Mouse (Mus musculus) MEL (cell line): ENCODE data around the gene Nudt22. TPM values are rescaled to one million over a fixed set of nuclear protein-coding genes. Genes with fewer than 3 reads are reported as not detected.

Source experiments
- DNase-seq: peaks from one replicate; pipeline ENCODE4 v3.0.0; 2011; ENCODE audit warnings: low read depth, low spot score
- H3K27ac ChIP-seq: 2 replicates; pipeline ENCODE4 v1.5.1; 2012; ENCODE audit warnings: low read depth, mild to moderate bottlenecking, control low read depth, low read length, moderate library complexity; ENCODE audit not compliant: control insufficient read depth
- H3K27me3 ChIP-seq, 2 experiments: fragments of 150-350 bp in 1 of 2; sonication (generic) in 1 of 2; 2 replicates each; pipeline ENCODE4 v1.6.1; 2012; ENCODE audit warnings: low read length in 2 of 2, mild to moderate bottlenecking in 2 of 2, improper control_type of control experiment in 1 of 2, moderate library complexity in 1 of 2; ENCODE audit not compliant: insufficient read depth in 2 of 2, control insufficient read depth in 1 of 2
- H3K36me3 ChIP-seq, 2 experiments: 2 replicates each; pipeline ENCODE4 v1.6.1; 2012 to 2014; ENCODE audit warnings: low read length in 2 of 2, improper control_type of control experiment in 1 of 2, inconsistent platforms in 1 of 2, mild to moderate bottlenecking in 1 of 2; ENCODE audit not compliant: insufficient read depth in 2 of 2, control insufficient read depth in 1 of 2
- H3K4me1 ChIP-seq, 2 experiments: fragments of 150-350 bp in 1 of 2; sonication (generic) in 1 of 2; 2 replicates each; pipeline ENCODE4 v1.6.1; 2012; ENCODE audit warnings: low read length in 2 of 2, improper control_type of control experiment in 1 of 2, mild to moderate bottlenecking in 1 of 2; ENCODE audit not compliant: insufficient read depth in 2 of 2, control insufficient read depth in 1 of 2
- H3K4me3 ChIP-seq, 2 experiments: fragments of 150-350 bp in 1 of 2; sonication (generic) in 1 of 2; 2 replicates each; pipeline ENCODE4 v1.5.1; 2012; ENCODE audit warnings: low read depth in 2 of 2, low read length in 2 of 2, mild to moderate bottlenecking in 2 of 2, moderate library complexity in 2 of 2, control low read depth in 1 of 2, improper control_type of control experiment in 1 of 2; ENCODE audit not compliant: control insufficient read depth in 1 of 2, insufficient read depth in 1 of 2
- H3K79me2 ChIP-seq: 2 replicates; pipeline ENCODE4 v1.6.1; 2012; ENCODE audit warnings: mild to moderate bottlenecking, low read length, moderate library complexity; ENCODE audit not compliant: control insufficient read depth, poor library complexity, insufficient read depth
- H3K9ac ChIP-seq: 2 replicates; pipeline ENCODE4 v1.6.1; 2012; ENCODE audit warnings: low read depth, mild to moderate bottlenecking, control low read depth, low read length, moderate library complexity; ENCODE audit not compliant: control insufficient read depth, poor library complexity, severe bottlenecking
- H3K9me3 ChIP-seq: fragments of 150-350 bp; sonication (generic); replicated peaks from 2 replicates; pipeline ENCODE4 v1.6.1; 2012; ENCODE audit warnings: mild to moderate bottlenecking, low read length, improper control_type of control experiment, moderate library complexity; ENCODE audit not compliant: insufficient read depth
- CHD1 ChIP-seq: IDR thresholded peaks from 2 replicates; pipeline ENCODE4 v1.6.1; 2012; ENCODE audit warnings: low read depth, mild to moderate bottlenecking, inconsistent platforms, low read length, improper control_type of control experiment
- CHD2 ChIP-seq: IDR thresholded peaks from 2 replicates; pipeline ENCODE4 v1.6.1; 2011; ENCODE audit warnings: low read length, improper control_type of control experiment
- ELF1 ChIP-seq: IDR thresholded peaks from 2 replicates; pipeline ENCODE4 v1.6.1; 2014; ENCODE audit warnings: low read depth, mild to moderate bottlenecking, inconsistent platforms, low read length, improper control_type of control experiment, moderate library complexity
- ETS1 ChIP-seq: IDR thresholded peaks from 2 replicates; pipeline ENCODE4 v1.6.1; 2012; ENCODE audit warnings: low read depth, mild to moderate bottlenecking, inconsistent platforms, low read length, improper control_type of control experiment, moderate library complexity
- HCFC1 ChIP-seq: IDR thresholded peaks from 2 replicates; pipeline ENCODE4 v1.6.1; 2012; ENCODE audit warnings: low read depth, mild to moderate bottlenecking, inconsistent platforms, low read length, improper control_type of control experiment, moderate library complexity
- JUND ChIP-seq: IDR thresholded peaks from 2 replicates; pipeline ENCODE4 v1.6.1; 2011; ENCODE audit warnings: low read depth, mild to moderate bottlenecking, improper control_type of control experiment, low read length
- MAFK ChIP-seq: IDR thresholded peaks from 2 replicates; pipeline ENCODE4 v1.6.1; 2011; ENCODE audit warnings: low read depth, mild to moderate bottlenecking, low read length, improper control_type of control experiment, borderline replicate concordance
- MAZ ChIP-seq: IDR thresholded peaks from 2 replicates; pipeline ENCODE4 v1.6.1; 2012; ENCODE audit warnings: low read depth, mild to moderate bottlenecking, inconsistent platforms, low read length, improper control_type of control experiment
- MEF2A ChIP-seq: IDR thresholded peaks from 2 replicates; pipeline ENCODE4 v1.6.1; 2014; ENCODE audit warnings: low read depth, mild to moderate bottlenecking, inconsistent platforms, low read length, improper control_type of control experiment; ENCODE audit not compliant: poor library complexity, insufficient replicate concordance, severe bottlenecking; ENCODE audit errors: extremely low read depth
- MYC ChIP-seq: IDR thresholded peaks from 2 replicates; pipeline ENCODE4 v1.6.1; 2011; ENCODE audit warnings: low read depth, mild to moderate bottlenecking, low read length, improper control_type of control experiment, moderate library complexity
- NELFE ChIP-seq: IDR thresholded peaks from 2 replicates; pipeline ENCODE4 v1.6.1; 2011; ENCODE audit warnings: low read depth, low read length, improper control_type of control experiment
- POLR2AphosphoS5 ChIP-seq: IDR thresholded peaks from 2 replicates; pipeline ENCODE4 v1.6.1; 2012; ENCODE audit warnings: low read depth, borderline replicate concordance, mild to moderate bottlenecking, inconsistent platforms, low read length, moderate library complexity, mixed read lengths
- RAD21 ChIP-seq: IDR thresholded peaks from 2 replicates; pipeline ENCODE4 v1.6.1; 2011; ENCODE audit warnings: mild to moderate bottlenecking, low read depth, low read length, improper control_type of control experiment
- RCOR1 ChIP-seq: IDR thresholded peaks from 2 replicates; pipeline ENCODE4 v1.6.1; 2012; ENCODE audit warnings: low read depth, mild to moderate bottlenecking, inconsistent platforms, low read length, improper control_type of control experiment
- TAL1 ChIP-seq: IDR thresholded peaks from 2 replicates; pipeline ENCODE4 v1.6.1; 2012; ENCODE audit warnings: mild to moderate bottlenecking, inconsistent platforms, low read length, moderate library complexity, mixed read lengths
- TCF12 ChIP-seq: IDR thresholded peaks from 2 replicates; pipeline ENCODE4 v1.6.1; 2014; ENCODE audit warnings: low read depth, mild to moderate bottlenecking, inconsistent platforms, low read length, improper control_type of control experiment, moderate library complexity
- UBTF ChIP-seq: IDR thresholded peaks from 2 replicates; pipeline ENCODE4 v1.6.1; 2012; ENCODE audit warnings: low read depth, mild to moderate bottlenecking, inconsistent platforms, low read length, improper control_type of control experiment, moderate library complexity, borderline replicate concordance; ENCODE audit not compliant: insufficient read depth
- USF1 ChIP-seq: IDR thresholded peaks from 2 replicates; pipeline ENCODE4 v1.6.1; 2014; ENCODE audit warnings: low read depth, mild to moderate bottlenecking, inconsistent platforms, low read length, improper control_type of control experiment, moderate library complexity
- USF2 ChIP-seq, 2 experiments: IDR thresholded peaks; 2 replicates each; pipeline ENCODE4 v1.6.1; 2011 to 2012; ENCODE audit warnings: improper control_type of control experiment in 2 of 2, low read length in 2 of 2, borderline replicate concordance in 1 of 2, inconsistent platforms in 1 of 2, low read depth in 1 of 2, mild to moderate bottlenecking in 1 of 2; ENCODE audit not compliant: insufficient read depth in 1 of 2
- ZC3H11A ChIP-seq: IDR thresholded peaks from 2 replicates; pipeline ENCODE4 v1.6.1; 2012; ENCODE audit warnings: low read depth, mild to moderate bottlenecking, inconsistent platforms, low read length, improper control_type of control experiment
- ZKSCAN1 ChIP-seq: IDR thresholded peaks from 2 replicates; pipeline ENCODE4 v1.6.1; 2012; ENCODE audit warnings: low read depth, mild to moderate bottlenecking, inconsistent platforms, low read length, improper control_type of control experiment, moderate library complexity
- ZNF384 ChIP-seq: IDR thresholded peaks from 2 replicates; pipeline ENCODE4 v1.6.1; 2012; ENCODE audit warnings: low read depth, mild to moderate bottlenecking, inconsistent platforms, low read length, improper control_type of control experiment
- polyA plus RNA-seq, 2 experiments: library from polyadenylated mRNA; stranded (reverse) in 1 of 2; unstranded in 1 of 2; fragments of >175 nt in 1 of 2; fragments of >200 nt in 1 of 2; gene quantifications; 2 replicates each; pipeline versions ENCODE4 v1.2.1 to v1.2.4; 2012; ENCODE audit warnings: low replicate concordance in 2 of 2, low read depth in 1 of 2; ENCODE audit not compliant: insufficient read length in 2 of 2, insufficient read depth in 1 of 2, missing spikeins in 1 of 2
- total RNA-seq: library from RNA; depleted of rRNA; stranded (reverse); fragments of 300-350 nt; gene quantifications from 2 replicates; pipeline ENCODE4 v1.2.3, GENCODE M21; 2012

Nudt22 gene
- total and polyA plus RNA-seq, 3 experiments, result 30.8 to 32.1 TPM; not detected in 1

DNA sequence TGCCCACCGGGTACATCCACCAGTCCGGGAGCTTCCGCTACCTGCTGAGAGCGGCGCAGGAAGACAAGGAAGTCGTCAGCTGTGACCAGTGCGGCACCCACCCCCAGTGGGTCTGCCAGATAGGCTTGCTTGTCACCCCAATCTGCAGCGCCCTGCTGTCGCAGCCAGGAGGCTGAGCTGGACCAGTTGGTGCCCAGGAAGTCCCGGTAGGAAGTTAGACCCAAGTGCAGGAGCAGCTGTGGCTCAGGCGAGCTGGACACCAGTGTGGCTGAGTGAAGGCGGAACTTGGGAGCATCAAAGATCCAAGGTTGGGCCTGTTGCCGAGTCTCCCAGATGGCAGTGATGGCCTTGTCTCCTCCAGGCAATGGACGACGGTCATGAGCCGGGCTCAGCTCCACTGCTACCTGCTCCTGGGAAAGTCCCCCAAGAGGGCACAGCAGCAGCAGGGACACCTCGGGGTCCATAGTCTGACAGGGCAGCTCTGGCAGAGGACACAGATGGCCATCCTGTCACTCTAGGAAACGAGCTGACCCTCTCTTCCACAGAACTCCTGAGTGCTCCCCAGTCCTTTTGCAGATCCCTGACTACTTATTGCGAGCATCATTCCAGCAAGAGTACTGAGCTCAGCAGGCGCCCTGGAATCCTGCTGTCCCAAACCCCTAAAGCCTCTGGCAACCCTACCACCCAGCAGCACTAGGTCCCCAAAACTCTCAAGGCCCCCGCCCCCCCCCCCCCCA, 494 bp downstream of the Nudt22 start:
- peaks cover 4% of the 10 kb centered on the region; the same call in 1 of the 2 replicates for H3K79me2 ChIP-seq
- H3K27me3 ChIP-seq, result no peaks in the 10 kb centered on the region
- DNase-seq, result peak; percentile 69
- TF ChIP-seq ETS1, result peak; percentile 57; the same call in 1 of the 2 replicates
- TF ChIP-seq RAD21, result no peak
- peak; percentile 54; the same call in 1 of the 2 replicates for TF ChIP-seq ELF1
- peak; percentile 20; the same call in 1 of the 2 replicates for TF ChIP-seq HCFC1
- no peak for TF ChIP-seq POLR2AphosphoS5
- TF ChIP-seq TAL1, result peak; percentile 61
- TF ChIP-seq TCF12, result 0 out of 2 replicates have a peak, but pooled peaks have one; percentile 18
- TF ChIP-seq, all 39 proteins: peak for 5
- no peak overlapping the region for H3K27ac ChIP-seq
- peaks cover 2 to 22% of the 10 kb centered on the region in 2 experiments; a peak in 3 of 4 replicates for H3K4me1 ChIP-seq
- peaks cover 2 to 3% of the 10 kb centered on the region in 2 experiments; a peak in 1 of 4 replicates for H3K36me3 ChIP-seq
- H3K4me3 ChIP-seq, result peak overlapping the region; percentile 63 to 89
- no peaks in the 10 kb centered on the region for H3K9me3 ChIP-seq
- H3K9ac ChIP-seq, result peak overlapping the region; percentile 69

- Histone ChIP-seq H3K27me3 (no peaks in the 10 kb centered on the region), H3K79me2 (peaks cover 4% of the 10 kb centered on the region; the same call in 1 of the 2 replicates), H3K4me1 (peaks cover 2 to 22% of the 10 kb centered on the region in 2 experiments; a peak in 3 of 4 replicates), H3K9me3 (no peaks in the 10 kb centered on the region), H3K4me3 (peak overlapping the region in 1 of 2 experiments; percentile 63; a peak in 1 of 4 replicates), H3K9ac (peak overlapping the region; percentile 69), H3K36me3 (0 out of 4 replicates have a peak, but pooled peaks cover 0 to 2% of the 10 kb centered on the region in 2 experiments), H3K27ac (no peak overlapping the region)
- TF ChIP-seq NELFE, result no peak
- no peak for TF ChIP-seq ZC3H11A
- TF ChIP-seq ZKSCAN1, result no peak
- no peak for DNase-seq
Measured at GRCm38 (mm10) chr19:6994489-6994888, 1.4 kb downstream of the Nudt22 start.

DNA sequence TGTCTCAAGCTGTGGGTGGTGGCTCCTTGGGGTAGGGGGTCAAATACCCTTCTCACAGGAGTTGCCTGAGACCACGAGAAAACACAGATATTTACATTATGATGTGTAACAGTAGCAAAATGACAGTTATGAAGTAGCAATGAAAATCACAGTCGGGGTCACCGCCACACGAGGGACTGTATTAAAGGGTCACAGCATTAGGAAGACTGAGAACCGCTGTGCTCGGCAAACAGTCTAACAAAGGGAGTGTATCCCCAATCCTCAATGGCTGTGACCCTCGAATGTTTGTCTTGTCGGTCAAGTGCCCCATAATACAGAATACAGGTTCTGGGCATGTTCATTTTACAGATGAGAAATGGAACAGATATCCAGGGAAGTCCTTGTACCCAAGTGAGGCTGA, 1.9 kb downstream of the Nudt22 start:
- no peak for DNase-seq
- peaks cover 4% of the 10 kb centered on the region; the same call in 1 of the 2 replicates for H3K79me2 ChIP-seq
- peaks cover 2 to 22% of the 10 kb centered on the region in 2 experiments; a peak in 3 of 4 replicates for H3K4me1 ChIP-seq
- H3K4me3 ChIP-seq, result no peak overlapping the region
- H3K36me3 ChIP-seq, result 0 out of 4 replicates have a peak, but pooled peaks cover 0 to 2% of the 10 kb centered on the region in 2 experiments
- H3K27me3 ChIP-seq, result no peaks in the 10 kb centered on the region
- H3K27ac ChIP-seq, result no peak overlapping the region
- no peaks in the 10 kb centered on the region for H3K9me3 ChIP-seq
- no peak overlapping the region for H3K9ac ChIP-seq
- TF ChIP-seq MYC (no peak), JUND (no peak), MEF2A (no peak), CHD2 (no peak), USF2 (IDR thresholded peaks at IDR 0.05; ENCODE audit: borderline replicate concordance in 1 of 2, insufficient read depth in 1 of 2, low read depth in 1 of 2, low read length in 2 of 2) (no peak), ELF1 (no peak), NELFE (no peak), CHD1 (no peak), TCF12 (no peak), MAFK (no peak), ZNF384 (no peak), POLR2AphosphoS5 (no peak), USF1 (no peak), MAZ (no peak), UBTF (no peak), RCOR1 (no peak)
